Mouse (Mus musculus) heart, postnatal 14 days (tissue): Measurements from ENCODE around the gene Sec22a. TPM values are rescaled to one million over a fixed set of nuclear protein-coding genes. Genes with fewer than 3 reads are reported as not detected.

Source experiments
- DNase-seq, 2 experiments: peaks; one replicate each; pipeline ENCODE4 v3.0.0; 2021 to 2022
- intact Hi-C: fragments of 180-260 bp; cut with DNase I; formaldehyde crosslinking; loops from one replicate; pipeline ENCODE4 v1.15.1; 2025
- total RNA-seq, 2 experiments: library from RNA; stranded (reverse); gene quantifications; 2 replicates each; pipeline ENCODE4 v1.2.3; 2021

The Sec22a gene
- total RNA-seq, 2 experiments from 2014 or later, result 11.9 to 13.7 TPM

DNA sequence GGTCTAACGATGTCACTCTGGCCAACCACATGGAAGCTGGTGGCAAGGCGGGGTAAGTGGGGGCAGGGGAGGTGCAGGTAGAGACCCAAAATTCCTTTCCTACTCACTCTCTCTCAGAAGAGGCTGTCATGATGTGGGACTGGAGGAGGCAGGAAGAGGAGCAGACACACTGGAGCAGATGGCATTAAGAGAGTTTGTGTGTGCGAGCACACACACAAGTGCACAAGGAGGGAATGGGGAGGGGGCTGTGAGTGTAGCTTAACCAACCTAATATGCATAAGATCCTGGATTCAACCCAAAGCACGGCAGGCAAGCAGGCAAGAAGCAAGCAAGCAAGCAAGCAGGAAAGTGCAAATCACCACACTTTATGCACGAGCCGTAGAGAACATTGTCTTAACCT is 92.8 kb downstream of the Sec22a start:
- no peak for DNase-seq
- intact Hi-C loops, result loop anchor here (1.0 to 5.0 kb wide), 4 partner anchors 44 to 210 kb away; no protein-coding TSS in a partner anchor

DNA sequence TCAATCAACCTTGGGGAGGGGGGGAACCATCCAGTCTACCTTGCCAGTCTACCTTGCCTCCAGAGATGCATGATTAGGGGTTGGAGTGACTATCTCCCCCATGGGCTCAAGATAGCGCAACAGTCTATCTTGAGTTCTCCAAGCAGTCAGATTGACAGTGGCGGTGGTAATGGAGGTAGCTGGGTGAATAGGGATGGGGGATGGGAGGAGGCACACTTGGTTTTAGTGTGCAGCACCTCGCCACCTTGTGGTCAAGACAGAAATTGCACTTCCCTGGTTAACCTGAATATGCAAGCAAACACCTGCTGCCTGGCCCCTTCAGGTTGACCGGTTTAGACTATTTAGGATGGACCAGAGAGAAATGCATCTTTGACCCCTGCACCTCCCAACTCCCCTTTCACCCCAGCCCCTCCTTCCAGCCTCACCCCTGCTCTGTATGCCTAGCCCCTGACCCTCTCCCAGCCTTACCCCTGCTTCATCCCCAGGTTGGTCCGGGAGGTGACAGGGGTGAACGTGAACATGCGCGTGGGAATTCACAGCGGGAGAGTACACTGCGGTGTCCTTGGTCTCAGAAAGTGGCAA is 93.3 kb downstream of the Sec22a start:
- DNase-seq, result peak; percentile 80 to 89
- intact Hi-C loops, result loop anchor here (1.0 to 5.0 kb wide), 4 partner anchors 43 to 210 kb away; no protein-coding TSS in a partner anchor

Other genes with a start within 250 kb of the Sec22a start
- gene Adcy5, start 209.0 kb downstream of the Sec22a start, total RNA-seq, result 10 to 100 TPM; 50.4 to 50.9 TPM
- gene Pdia5, start 127.0 kb upstream of the Sec22a start, total RNA-seq, result 1 to 10 TPM; 6.1 to 7.5 TPM
- gene Sema5b, start 177.2 kb upstream of the Sec22a start, total RNA-seq, result under 1 TPM; 0.96 to 1.00 TPM